ENCODE assay signal across 8 mouse cellular contexts in genomic region chr1:34642304-34642893, GRCm38 (mm10).
A peak's percentile ranks its signal among the peaks of the same experiment; 100 is the strongest.
DNase-seq lines count a peak whose midpoint lies in the region; ATAC-seq and TF ChIP-seq lines count a peak whose summit lies in the region.

No protein-coding gene starts in this region.

- H3K4me3 ChIP-seq in thymus, adult 2 months (ENCODE audit: control insufficient read depth, insufficient read depth, low read length) = no peak overlapping the region
- H3K4me3 ChIP-seq in kidney, postnatal 0 days (replicated peaks; ENCODE audit: low read depth, low read length) = no peak overlapping the region
- H3K4me3 ChIP-seq in lung, adult 2 months (replicated peaks; ENCODE audit: extremely low read depth, low read depth, low read length) = no peak overlapping the region

- TF ChIP-seq POLR2A in thymus, adult 2 months (IDR thresholded peaks at IDR 0.05; ENCODE audit: control insufficient read depth, extremely low read depth, insufficient read depth, low read length, poor library complexity) = no peak
- TF ChIP-seq POLR2A in lung, adult 2 months (IDR thresholded peaks at IDR 0.05; ENCODE audit: borderline replicate concordance, extremely low read depth, low read depth, low read length) = no peak

- H3K9ac ChIP-seq in kidney, postnatal 0 days (ENCODE audit: low read depth, low read length) = no peak overlapping the region

- no peak overlapping the region for H3K27ac ChIP-seq in thymus, adult 2 months (ENCODE audit: control insufficient read depth, insufficient read depth, low read length)
- H3K27ac ChIP-seq in kidney, postnatal 0 days = no peak overlapping the region

- TF ChIP-seq CTCF in thymus, adult 2 months (IDR thresholded peaks at IDR 0.05; ENCODE audit: borderline replicate concordance, control insufficient read depth, extremely low read depth, insufficient read depth, low read length, poor library complexity) = peak; percentile 75; the same call in 1 of the 2 replicates
- TF ChIP-seq CTCF in kidney, postnatal 0 days (IDR thresholded peaks at IDR 0.05; ENCODE audit: low read depth) = peak; percentile 95
- peak; percentile 82 for TF ChIP-seq CTCF in lung, adult 2 months (IDR thresholded peaks at IDR 0.05; ENCODE audit: insufficient read depth, low read length)

- ATAC-seq in frontal cortex, adult (ENCODE audit: low TSS enrichment) = peak; percentile 81
- peak; percentile 36; the same call in 1 of the 2 replicates for ATAC-seq in kidney, postnatal 0 days (replicated peaks; ENCODE audit: low FRiP score, low read depth)

- no peaks in the 10 kb centered on the region for H3K4me1 ChIP-seq in thymus, adult 2 months (replicated peaks; ENCODE audit: control insufficient read depth, insufficient read depth, low read length)
- H3K4me1 ChIP-seq in kidney, postnatal 0 days (replicated peaks; ENCODE audit: insufficient read depth, low read length) = no peaks in the 10 kb centered on the region
- H3K4me1 ChIP-seq in lung, adult 2 months (ENCODE audit: control insufficient read depth, insufficient read depth, low read length) = no peaks in the 10 kb centered on the region

- no peaks in the 10 kb centered on the region for H3K36me3 ChIP-seq in thymus, adult 2 months (ENCODE audit: control insufficient read depth, insufficient read depth, low read length)
- no peaks in the 10 kb centered on the region for H3K36me3 ChIP-seq in kidney, postnatal 0 days (ENCODE audit: insufficient read depth, low read length)

- 41% methylated on average over 13 of the region's 13 CpGs for WGBS in thymus, adult 2 months
- WGBS in kidney, postnatal 0 days = 35% methylated on average over 13 of the region's 13 CpGs
- WGBS in lung, adult 2 months = 33% methylated on average over 13 of the region's 13 CpGs

- no peaks in the 10 kb centered on the region for H3K27me3 ChIP-seq in thymus, adult 2 months (ENCODE audit: control insufficient read depth, insufficient read depth, low read length)
- H3K27me3 ChIP-seq in kidney, postnatal 0 days (ENCODE audit: insufficient read depth, low read length) = no peaks in the 10 kb centered on the region

- H3K4me2 ChIP-seq in kidney, postnatal 0 days (ENCODE audit: low read length) = no peak overlapping the region

- DNase-seq in thymus, adult 2 months = peak; percentile 39
- DNase-seq in thymus, adult 18-20 months = no peak
- peak; percentile 51 for DNase-seq in cerebellum, adult 9-10 months
- DNase-seq in kidney, postnatal 0 days (ENCODE audit: low spot score) = peak; percentile 73
- DNase-seq in lung, adult 2 months = peak; percentile 31
- DNase-seq in ovary, postnatal 36 days (ENCODE audit: low spot score) = peak; percentile 60
- DNase-seq in urinary bladder, postnatal 10 days (ENCODE audit: low spot score) = peak; percentile 27

- no peaks in the 10 kb centered on the region for H3K9me3 ChIP-seq in kidney, postnatal 0 days (replicated peaks; ENCODE audit: low read length)

Comparison
In these comparisons a context has a peak if more than half of its experiments do, and no peak if none do; other contexts are left out.
1. DNase-seq: peak in thymus, adult 2 months (single experiment), cerebellum, adult 9-10 months (single experiment), kidney, postnatal 0 days (single experiment), lung, adult 2 months (single experiment), ovary, postnatal 36 days (single experiment) and urinary bladder, postnatal 10 days (single experiment); none in thymus, adult 18-20 months (0 of 2).
2. Peak in every context shown above with its lines, with median percentiles within 50 percentile points of each other: CTCF ChIP-seq.